Mouse (Mus musculus): ENCODE data around the gene Baiap2.

DNA sequence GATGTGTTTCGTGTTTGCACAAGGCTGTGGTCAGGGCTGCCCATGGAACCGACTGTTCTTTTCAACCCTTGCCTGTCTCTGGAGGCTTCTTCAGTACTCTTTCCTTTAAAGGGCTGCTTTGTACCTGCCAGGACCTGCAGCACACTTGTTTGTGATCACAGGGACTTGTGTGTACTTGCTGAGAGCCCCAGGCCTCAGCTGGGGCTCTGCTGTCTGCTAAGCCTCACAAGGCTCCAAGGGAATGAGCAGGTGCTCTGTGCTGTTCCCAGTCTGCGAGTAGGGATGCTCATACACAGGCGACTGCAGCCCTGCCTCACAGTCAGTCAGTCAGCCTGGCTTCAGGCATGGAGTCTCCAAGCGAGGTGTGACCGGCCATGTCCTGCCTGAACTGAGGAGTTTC is 23.7 kb downstream of the Baiap2 start:
- TF ChIP-seq CTCF (conservative IDR thresholded peaks at IDR 0.05; ENCODE audit: low read length) = no peak
- no peak for TF ChIP-seq POU5F1 (IDR thresholded peaks at IDR 0.05; ENCODE audit: borderline replicate concordance, low read length)

Measured in E14TG2a.4 (cell line).